Mouse (Mus musculus): ENCODE results near the gene Cdh18. TPM values are rescaled to one million over a fixed set of nuclear protein-coding genes. Genes with fewer than 3 reads are reported as not detected.

Cdh18 gene
- polyA plus RNA-seq, 1 experiment from 2014 or later, result 0.50 TPM

- no peaks in the 10 kb centered on the region for H3K9me3 ChIP-seq
- no peaks in the 10 kb centered on the region for H3K36me3 ChIP-seq
- H3K4me3 ChIP-seq, result no peak overlapping the region
- 92% methylated on average over 6 of the region's 6 CpGs for WGBS
- H3K27ac ChIP-seq, result no peak overlapping the region
- H3K27me3 ChIP-seq (ENCODE audit: insufficient read depth, poor library complexity, severe bottlenecking), result no peaks in the 10 kb centered on the region
- H3K4me1 ChIP-seq (replicated peaks), result no peaks in the 10 kb centered on the region
- DNase-seq (ENCODE audit: low spot score), result no peak
Measured at GRCm38 (mm10) chr15:22789696-22790095, 240.9 kb downstream of the Cdh18 start.

GRCm38 (mm10) chr15:22791791-22792190 is 243.0 kb downstream of the Cdh18 start:
- WGBS, result 90% methylated on average over 3 of the region's 3 CpGs
- no peaks in the 10 kb centered on the region for H3K9me3 ChIP-seq
- no peak overlapping the region for H3K27ac ChIP-seq
- H3K4me1 ChIP-seq (replicated peaks), result no peaks in the 10 kb centered on the region
- H3K4me3 ChIP-seq, result no peak overlapping the region
- H3K27me3 ChIP-seq (ENCODE audit: insufficient read depth, poor library complexity, severe bottlenecking), result no peaks in the 10 kb centered on the region
- H3K36me3 ChIP-seq, result no peaks in the 10 kb centered on the region
- DNase-seq (ENCODE audit: low spot score), result no peak

- no peak for DNase-seq (ENCODE audit: low spot score)
- H3K36me3 ChIP-seq, result no peaks in the 10 kb centered on the region
- no peaks in the 10 kb centered on the region for H3K9me3 ChIP-seq
- H3K27me3 ChIP-seq (ENCODE audit: insufficient read depth, poor library complexity, severe bottlenecking), result no peaks in the 10 kb centered on the region
- H3K4me3 ChIP-seq, result no peak overlapping the region
- no peak overlapping the region for H3K27ac ChIP-seq
- no peaks in the 10 kb centered on the region for H3K4me1 ChIP-seq (replicated peaks)
Measured at GRCm38 (mm10) chr15:22833127-22833526, 284.3 kb downstream of the Cdh18 start.

GRCm38 (mm10) chr15:22837173-22837572 is 288.4 kb downstream of the Cdh18 start:
- Histone ChIP-seq H3K4me1 (replicated peaks) (no peaks in the 10 kb centered on the region), H3K27me3 (ENCODE audit: insufficient read depth, poor library complexity, severe bottlenecking) (no peaks in the 10 kb centered on the region), H3K9me3 (no peaks in the 10 kb centered on the region), H3K4me3 (no peak overlapping the region), H3K36me3 (no peaks in the 10 kb centered on the region), H3K27ac (no peak overlapping the region)
- 84% methylated on average over 1 of the region's 1 CpGs for WGBS
- no peak for DNase-seq (ENCODE audit: low spot score)

- no peaks in the 10 kb centered on the region for H3K27me3 ChIP-seq (ENCODE audit: insufficient read depth, poor library complexity, severe bottlenecking)
- DNase-seq (ENCODE audit: low spot score), result no peak
- no peaks in the 10 kb centered on the region for H3K9me3 ChIP-seq
- H3K27ac ChIP-seq, result no peak overlapping the region
- H3K4me1 ChIP-seq (replicated peaks), result no peaks in the 10 kb centered on the region
- no peak overlapping the region for H3K4me3 ChIP-seq
- H3K36me3 ChIP-seq, result no peaks in the 10 kb centered on the region
Measured at GRCm38 (mm10) chr15:22857704-22858103, 308.9 kb downstream of the Cdh18 start.

- Histone ChIP-seq H3K4me1 (replicated peaks) (no peaks in the 10 kb centered on the region), H3K36me3 (no peaks in the 10 kb centered on the region), H3K27me3 (ENCODE audit: insufficient read depth, poor library complexity, severe bottlenecking) (no peaks in the 10 kb centered on the region), H3K9me3 (no peaks in the 10 kb centered on the region), H3K27ac (no peak overlapping the region), H3K4me3 (no peak overlapping the region)
- DNase-seq (ENCODE audit: low spot score), result no peak
- WGBS, result 81% methylated on average over 1 of the region's 1 CpGs
Measured at GRCm38 (mm10) chr15:22870679-22871078, 321.9 kb downstream of the Cdh18 start.

GRCm38 (mm10) chr15:22897724-22898123 is 348.9 kb downstream of the Cdh18 start:
- Histone ChIP-seq H3K27ac (no peak overlapping the region), H3K27me3 (ENCODE audit: insufficient read depth, poor library complexity, severe bottlenecking) (no peaks in the 10 kb centered on the region), H3K9me3 (no peaks in the 10 kb centered on the region), H3K4me1 (replicated peaks) (no peaks in the 10 kb centered on the region), H3K4me3 (no peak overlapping the region), H3K36me3 (no peaks in the 10 kb centered on the region)
- 70% methylated on average over 4 of the region's 4 CpGs for WGBS
- no peak for DNase-seq (ENCODE audit: low spot score)

- DNase-seq (ENCODE audit: low spot score), result no peak
- no peaks in the 10 kb centered on the region for H3K36me3 ChIP-seq
- no peaks in the 10 kb centered on the region for H3K27me3 ChIP-seq (ENCODE audit: insufficient read depth, poor library complexity, severe bottlenecking)
- no peaks in the 10 kb centered on the region for H3K4me1 ChIP-seq (replicated peaks)
- 75% methylated on average over 4 of the region's 4 CpGs for WGBS
- H3K27ac ChIP-seq, result no peak overlapping the region
- H3K4me3 ChIP-seq, result no peak overlapping the region
- H3K9me3 ChIP-seq, result no peaks in the 10 kb centered on the region
Measured at GRCm38 (mm10) chr15:22898208-22898607, 349.4 kb downstream of the Cdh18 start.

GRCm38 (mm10) chr15:22914444-22914843 is 365.6 kb downstream of the Cdh18 start:
- Histone ChIP-seq H3K4me3 (no peak overlapping the region), H3K27me3 (ENCODE audit: insufficient read depth, poor library complexity, severe bottlenecking) (no peaks in the 10 kb centered on the region), H3K27ac (no peak overlapping the region), H3K4me1 (replicated peaks) (no peaks in the 10 kb centered on the region), H3K36me3 (no peaks in the 10 kb centered on the region), H3K9me3 (no peaks in the 10 kb centered on the region)
- no peak for DNase-seq (ENCODE audit: low spot score)

- Histone ChIP-seq H3K27ac (no peak overlapping the region), H3K27me3 (ENCODE audit: insufficient read depth, poor library complexity, severe bottlenecking) (no peaks in the 10 kb centered on the region), H3K9me3 (no peaks in the 10 kb centered on the region), H3K36me3 (no peaks in the 10 kb centered on the region), H3K4me1 (replicated peaks) (no peaks in the 10 kb centered on the region), H3K4me3 (no peak overlapping the region)
- WGBS, result 86% methylated on average over 4 of the region's 4 CpGs
- no peak for DNase-seq (ENCODE audit: low spot score)
Measured at GRCm38 (mm10) chr15:22934293-22934692, 385.5 kb downstream of the Cdh18 start.

GRCm38 (mm10) chr15:22947234-22947633 is 398.4 kb downstream of the Cdh18 start:
- 81% methylated on average over 1 of the region's 1 CpGs for WGBS
- Histone ChIP-seq H3K27ac (no peak overlapping the region), H3K9me3 (no peaks in the 10 kb centered on the region), H3K4me3 (no peak overlapping the region), H3K36me3 (no peaks in the 10 kb centered on the region), H3K4me1 (replicated peaks) (no peaks in the 10 kb centered on the region), H3K27me3 (ENCODE audit: insufficient read depth, poor library complexity, severe bottlenecking) (no peaks in the 10 kb centered on the region)
- no peak for DNase-seq (ENCODE audit: low spot score)

- Histone ChIP-seq H3K27ac (no peak overlapping the region), H3K4me1 (replicated peaks) (no peaks in the 10 kb centered on the region), H3K36me3 (no peaks in the 10 kb centered on the region), H3K27me3 (ENCODE audit: insufficient read depth, poor library complexity, severe bottlenecking) (no peaks in the 10 kb centered on the region), H3K4me3 (no peak overlapping the region), H3K9me3 (no peaks in the 10 kb centered on the region)
- 81% methylated on average over 11 of the region's 11 CpGs for WGBS
- no peak for DNase-seq (ENCODE audit: low spot score)
Measured at GRCm38 (mm10) chr15:22969424-22969823, 420.6 kb downstream of the Cdh18 start.

GRCm38 (mm10) chr15:22980136-22980535 is 431.3 kb downstream of the Cdh18 start:
- WGBS, result 87% methylated on average over 5 of the region's 5 CpGs
- Histone ChIP-seq H3K36me3 (no peaks in the 10 kb centered on the region), H3K4me3 (no peak overlapping the region), H3K4me1 (replicated peaks) (no peaks in the 10 kb centered on the region), H3K9me3 (no peaks in the 10 kb centered on the region), H3K27ac (no peak overlapping the region), H3K27me3 (ENCODE audit: insufficient read depth, poor library complexity, severe bottlenecking) (no peaks in the 10 kb centered on the region)
- DNase-seq (ENCODE audit: low spot score), result no peak

- 84% methylated on average over 5 of the region's 5 CpGs for WGBS
- Histone ChIP-seq H3K4me3 (no peak overlapping the region), H3K27ac (no peak overlapping the region), H3K36me3 (no peaks in the 10 kb centered on the region), H3K27me3 (ENCODE audit: insufficient read depth, poor library complexity, severe bottlenecking) (no peaks in the 10 kb centered on the region), H3K9me3 (no peaks in the 10 kb centered on the region), H3K4me1 (replicated peaks) (no peaks in the 10 kb centered on the region)
- no peak for DNase-seq (ENCODE audit: low spot score)
Measured at GRCm38 (mm10) chr15:22984647-22985046, 435.8 kb downstream of the Cdh18 start.

Measured in hindbrain, embryonic 10.5 days (tissue).